Mouse (Mus musculus): ENCODE measurements around the gene Lrrc4c. TPM values are rescaled to one million over a fixed set of nuclear protein-coding genes. Genes with fewer than 3 reads are reported as not detected.

Gene Lrrc4c
- polyA plus RNA-seq, 2 experiments: 2.0 to 3.2 TPM

DNA sequence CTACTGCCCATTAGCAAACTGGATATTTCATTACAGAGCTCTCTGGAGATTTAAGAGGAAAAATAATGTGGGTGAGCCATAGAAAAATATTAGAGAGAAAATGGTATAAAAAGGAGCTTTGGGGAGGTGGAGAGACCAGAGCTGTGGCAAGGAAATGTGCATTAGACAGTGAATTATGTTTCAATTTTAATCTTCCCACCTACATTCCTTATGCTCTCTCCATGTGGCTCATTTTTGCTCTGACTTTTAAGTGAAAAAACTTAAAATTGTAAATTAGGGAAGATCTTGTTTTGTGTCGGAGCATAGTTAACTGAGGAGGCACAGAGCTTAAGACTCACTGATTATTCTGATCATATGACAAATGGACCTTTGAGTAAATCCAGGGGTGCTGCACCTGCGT, 399.4 kb downstream of the Lrrc4c start:
- H3K27ac ChIP-seq (replicated peaks; ENCODE audit: low read depth, low read length): no peak overlapping the region
- 65% methylated on average over 2 of the region's 2 CpGs for WGBS
- no peak for ATAC-seq (ENCODE audit: low FRiP score, low read depth)

DNA sequence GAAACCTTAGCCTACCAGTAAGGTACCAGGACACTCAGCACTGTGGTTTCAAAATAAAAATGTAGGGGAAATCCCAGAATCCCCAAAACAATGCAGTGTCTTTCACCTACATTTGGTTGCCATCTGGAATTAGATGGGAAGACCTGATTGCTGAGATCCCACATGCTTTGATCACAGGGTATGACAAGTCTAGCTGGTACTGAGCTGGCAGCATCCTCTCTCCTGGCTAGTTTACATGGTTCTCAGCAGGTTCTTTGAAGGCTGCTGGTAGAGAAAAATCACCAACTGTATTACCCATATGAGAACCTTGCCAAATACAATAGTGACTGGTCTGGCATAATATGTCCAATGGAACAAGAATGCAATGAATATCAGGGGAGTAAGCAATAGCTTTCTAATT, 405.4 kb downstream of the Lrrc4c start:
- no peak for ATAC-seq (ENCODE audit: low FRiP score, low read depth)
- no peaks in the 10 kb centered on the region for H3K27me3 ChIP-seq (ENCODE audit: control insufficient read depth, insufficient read depth, low read length)
- H3K4me3 ChIP-seq (replicated peaks; ENCODE audit: low read length): no peak overlapping the region
- H3K4me2 ChIP-seq (replicated peaks; ENCODE audit: low read depth, low read length, severe bottlenecking): no peak overlapping the region
- no peak for DNase-seq (ENCODE audit: low spot score)
- H3K4me1 ChIP-seq (ENCODE audit: control insufficient read depth, insufficient read depth, low read length): no peaks in the 10 kb centered on the region
- no peak for TF ChIP-seq POLR2A (IDR thresholded peaks at IDR 0.05; ENCODE audit: borderline replicate concordance, extremely low read depth, insufficient read depth, insufficient read length)
- no peak overlapping the region for H3K9ac ChIP-seq (ENCODE audit: low read depth, low read length, severe bottlenecking)
- no peaks in the 10 kb centered on the region for H3K36me3 ChIP-seq (ENCODE audit: control insufficient read depth, insufficient read depth, low read length)
- H3K9me3 ChIP-seq (ENCODE audit: control insufficient read depth, low read length): no peaks in the 10 kb centered on the region
- no peak overlapping the region for H3K27ac ChIP-seq (replicated peaks; ENCODE audit: low read depth, low read length)

More for the DNA sequence above, 399.4 kb downstream of the Lrrc4c start:
- TF ChIP-seq POLR2A (IDR thresholded peaks at IDR 0.05; ENCODE audit: borderline replicate concordance, extremely low read depth, insufficient read depth, insufficient read length): no peak
- Histone ChIP-seq H3K4me3 (replicated peaks; ENCODE audit: low read length) (no peak overlapping the region), H3K27me3 (ENCODE audit: control insufficient read depth, insufficient read depth, low read length) (no peaks in the 10 kb centered on the region), H3K36me3 (ENCODE audit: control insufficient read depth, insufficient read depth, low read length) (no peaks in the 10 kb centered on the region), H3K9ac (ENCODE audit: low read depth, low read length, severe bottlenecking) (no peak overlapping the region), H3K4me2 (replicated peaks; ENCODE audit: low read depth, low read length, severe bottlenecking) (no peak overlapping the region), H3K4me1 (ENCODE audit: control insufficient read depth, insufficient read depth, low read length) (no peaks in the 10 kb centered on the region), H3K9me3 (ENCODE audit: control insufficient read depth, low read length) (no peaks in the 10 kb centered on the region)
- DNase-seq (ENCODE audit: low spot score): no peak

DNA sequence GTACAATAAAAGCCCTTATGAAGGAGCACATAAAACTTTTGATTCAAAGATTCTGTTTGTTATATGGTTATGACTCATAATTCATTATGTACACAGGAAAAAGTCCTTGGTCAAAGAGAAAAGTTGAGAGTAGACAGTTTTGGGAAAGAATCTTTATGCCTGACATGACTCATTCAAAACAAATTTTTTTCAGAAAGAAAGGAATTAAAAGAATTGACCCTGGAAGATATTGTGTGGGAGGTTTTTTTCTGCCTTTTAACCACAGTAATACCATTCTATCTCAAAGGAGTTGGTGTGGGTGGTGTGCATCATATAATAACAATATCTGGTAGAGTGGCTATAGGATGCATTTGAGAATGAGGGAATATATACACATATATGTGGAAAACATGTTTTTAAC, 418.1 kb downstream of the Lrrc4c start:
- H3K9me3 ChIP-seq (ENCODE audit: control insufficient read depth, low read length): no peaks in the 10 kb centered on the region
- no peaks in the 10 kb centered on the region for H3K4me1 ChIP-seq (ENCODE audit: control insufficient read depth, insufficient read depth, low read length)
- no peak for TF ChIP-seq POLR2A (IDR thresholded peaks at IDR 0.05; ENCODE audit: borderline replicate concordance, extremely low read depth, insufficient read depth, insufficient read length)
- H3K4me3 ChIP-seq (replicated peaks; ENCODE audit: low read length): no peak overlapping the region
- H3K27ac ChIP-seq (replicated peaks; ENCODE audit: low read depth, low read length): no peak overlapping the region
- DNase-seq (ENCODE audit: low spot score) (no peak), ATAC-seq (ENCODE audit: low FRiP score, low read depth) (no peak)
- no peaks in the 10 kb centered on the region for H3K27me3 ChIP-seq (ENCODE audit: control insufficient read depth, insufficient read depth, low read length)
- H3K4me2 ChIP-seq (replicated peaks; ENCODE audit: low read depth, low read length, severe bottlenecking): no peak overlapping the region
- no peak overlapping the region for H3K9ac ChIP-seq (ENCODE audit: low read depth, low read length, severe bottlenecking)
- H3K36me3 ChIP-seq (ENCODE audit: control insufficient read depth, insufficient read depth, low read length): no peaks in the 10 kb centered on the region

DNA sequence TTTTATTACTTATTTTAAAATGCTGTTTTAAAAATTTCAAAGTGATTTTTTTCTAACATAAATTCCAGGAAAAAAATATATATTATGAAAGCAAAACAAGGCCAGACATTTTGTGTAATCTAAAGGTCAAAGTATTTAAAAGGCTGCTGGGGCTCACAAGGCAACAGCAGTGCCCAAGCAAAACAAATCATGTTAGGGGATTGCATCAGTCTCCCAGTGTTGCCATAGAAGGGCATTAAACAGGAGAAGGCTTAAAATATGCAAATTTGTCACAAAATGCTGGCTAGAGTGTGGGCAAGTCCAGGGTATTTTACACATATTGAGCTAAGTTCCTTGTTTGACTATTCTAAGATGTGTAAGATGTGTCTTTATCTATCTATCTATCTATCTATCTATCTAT, 437.1 kb downstream of the Lrrc4c start:
- H3K4me2 ChIP-seq (replicated peaks; ENCODE audit: low read depth, low read length, severe bottlenecking): no peak overlapping the region
- no peak overlapping the region for H3K27ac ChIP-seq (replicated peaks; ENCODE audit: low read depth, low read length)
- no peaks in the 10 kb centered on the region for H3K9me3 ChIP-seq (ENCODE audit: control insufficient read depth, low read length)
- no peak overlapping the region for H3K4me3 ChIP-seq (replicated peaks; ENCODE audit: low read length)
- ATAC-seq (ENCODE audit: low FRiP score, low read depth): no peak
- no peak overlapping the region for H3K9ac ChIP-seq (ENCODE audit: low read depth, low read length, severe bottlenecking)
- H3K4me1 ChIP-seq (ENCODE audit: control insufficient read depth, insufficient read depth, low read length): no peaks in the 10 kb centered on the region
- no peaks in the 10 kb centered on the region for H3K27me3 ChIP-seq (ENCODE audit: control insufficient read depth, insufficient read depth, low read length)
- no peak for DNase-seq (ENCODE audit: low spot score)
- TF ChIP-seq POLR2A (IDR thresholded peaks at IDR 0.05; ENCODE audit: borderline replicate concordance, extremely low read depth, insufficient read depth, insufficient read length): no peak
- no peaks in the 10 kb centered on the region for H3K36me3 ChIP-seq (ENCODE audit: control insufficient read depth, insufficient read depth, low read length)

DNA sequence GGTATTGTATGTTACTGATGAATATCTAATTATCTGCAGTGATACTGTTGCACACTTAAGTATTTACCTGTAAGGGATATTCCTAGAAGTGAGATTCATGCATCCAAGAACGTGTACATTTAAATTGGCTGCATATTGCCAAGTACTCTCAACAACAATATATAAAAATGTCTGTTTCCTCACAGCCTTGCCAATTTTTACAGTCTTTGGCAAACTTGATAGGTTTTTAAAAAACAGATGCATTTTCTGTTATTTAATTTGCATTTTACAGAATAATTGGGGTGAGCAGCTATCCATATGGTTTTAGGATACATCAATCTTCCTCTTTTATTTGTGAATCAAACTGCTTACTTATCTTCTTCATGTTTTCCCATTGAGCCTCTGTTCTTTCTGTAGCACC, 439.7 kb downstream of the Lrrc4c start:
- Histone ChIP-seq H3K36me3 (ENCODE audit: control insufficient read depth, insufficient read depth, low read length) (no peaks in the 10 kb centered on the region), H3K4me3 (replicated peaks; ENCODE audit: low read length) (no peak overlapping the region), H3K9ac (ENCODE audit: low read depth, low read length, severe bottlenecking) (no peak overlapping the region), H3K27ac (replicated peaks; ENCODE audit: low read depth, low read length) (no peak overlapping the region), H3K27me3 (ENCODE audit: control insufficient read depth, insufficient read depth, low read length) (no peaks in the 10 kb centered on the region), H3K9me3 (ENCODE audit: control insufficient read depth, low read length) (no peaks in the 10 kb centered on the region), H3K4me1 (ENCODE audit: control insufficient read depth, insufficient read depth, low read length) (no peaks in the 10 kb centered on the region), H3K4me2 (replicated peaks; ENCODE audit: low read depth, low read length, severe bottlenecking) (no peak overlapping the region)
- ATAC-seq (ENCODE audit: low FRiP score, low read depth): no peak
- no peak for DNase-seq (ENCODE audit: low spot score)
- WGBS: 28% methylated on average over 1 of the region's 1 CpGs
- no peak for TF ChIP-seq POLR2A (IDR thresholded peaks at IDR 0.05; ENCODE audit: borderline replicate concordance, extremely low read depth, insufficient read depth, insufficient read length)

DNA sequence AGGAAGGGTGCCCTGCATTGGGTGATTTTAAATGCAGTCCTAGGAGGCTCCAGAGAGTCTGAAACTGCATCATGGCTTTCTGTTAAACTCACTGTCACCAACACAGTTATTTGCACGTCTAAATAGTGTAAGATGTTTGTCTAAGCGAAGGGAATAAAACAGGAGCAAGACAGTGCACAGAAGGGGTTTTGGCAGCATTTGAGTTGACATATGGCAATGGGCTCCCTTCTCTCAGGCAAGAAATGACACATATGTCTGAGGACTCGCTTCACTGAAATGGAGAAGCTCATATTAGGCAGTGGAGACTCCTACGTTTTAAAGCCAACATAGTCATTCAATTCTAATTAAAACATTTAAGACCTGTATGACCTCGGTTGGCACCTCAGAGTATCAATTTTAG, 445.6 kb downstream of the Lrrc4c start:
- Histone ChIP-seq H3K4me3 (replicated peaks; ENCODE audit: low read length) (no peak overlapping the region), H3K4me2 (replicated peaks; ENCODE audit: low read depth, low read length, severe bottlenecking) (no peak overlapping the region), H3K27ac (replicated peaks; ENCODE audit: low read depth, low read length) (no peak overlapping the region), H3K9ac (ENCODE audit: low read depth, low read length, severe bottlenecking) (no peak overlapping the region), H3K4me1 (ENCODE audit: control insufficient read depth, insufficient read depth, low read length) (no peaks in the 10 kb centered on the region), H3K9me3 (ENCODE audit: control insufficient read depth, low read length) (no peaks in the 10 kb centered on the region), H3K36me3 (ENCODE audit: control insufficient read depth, insufficient read depth, low read length) (no peaks in the 10 kb centered on the region), H3K27me3 (ENCODE audit: control insufficient read depth, insufficient read depth, low read length) (no peaks in the 10 kb centered on the region)
- TF ChIP-seq POLR2A (IDR thresholded peaks at IDR 0.05; ENCODE audit: borderline replicate concordance, extremely low read depth, insufficient read depth, insufficient read length): no peak
- WGBS: 67% methylated on average over 5 of the region's 5 CpGs
- no peak for DNase-seq (ENCODE audit: low spot score)
- no peak for ATAC-seq (ENCODE audit: low FRiP score, low read depth)
